Mouse (Mus musculus): ENCODE measurements around the gene Sp8.

DNA sequence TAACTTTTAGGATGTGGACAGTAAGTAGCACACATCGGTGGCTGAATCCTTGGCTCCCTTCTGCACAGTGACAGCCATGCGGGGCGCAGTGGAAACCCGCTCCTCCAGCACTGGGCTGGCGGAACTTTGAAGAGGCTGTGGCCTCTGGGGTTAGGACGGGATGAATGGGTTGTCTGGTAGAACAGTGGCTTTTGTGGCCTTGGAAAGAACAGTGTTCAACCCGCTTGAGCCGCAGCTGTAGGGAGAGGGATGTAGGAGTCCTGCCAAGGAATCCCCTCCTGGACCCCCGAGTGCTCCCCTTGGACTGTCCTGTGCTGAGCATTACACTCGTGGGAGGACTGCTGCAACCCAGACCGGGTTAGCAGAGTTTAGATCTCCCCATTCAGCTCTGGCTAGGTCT is 3.9 kb downstream of the Sp8 start:
- TF ChIP-seq CTCF (IDR thresholded peaks at IDR 0.05; ENCODE audit: borderline replicate concordance, insufficient read depth, low read length) = no peak
- no peak for TF ChIP-seq POLR2A (IDR thresholded peaks at IDR 0.05; ENCODE audit: low read depth, low read length)
